Mouse (Mus musculus): ENCODE measurements around the gene Treh. TPM values are rescaled to one million over a fixed set of nuclear protein-coding genes. Genes with fewer than 3 reads are reported as not detected.

Gene Treh
- total and polyA plus RNA-seq, 3 experiments = not detected

GRCm38 (mm10) chr9:44715109-44715508 is 42.1 kb downstream of the Treh start:
- H3K36me3 ChIP-seq (replicated peaks) = peaks cover 7% of the 10 kb centered on the region
- H3K4me3 ChIP-seq (ENCODE audit: low read depth, low read length) = no peak overlapping the region
- DNase-seq (ENCODE audit: low spot score) (no peak), ATAC-seq (ENCODE audit: extremely low read depth, insufficient number of reproducible peaks, low FRiP score, poor library complexity, severe bottlenecking) (no peak)
- H3K9me3 ChIP-seq (replicated peaks) = no peaks in the 10 kb centered on the region
- TF ChIP-seq CTCF (IDR thresholded peaks at IDR 0.05; ENCODE audit: low read depth, low read length) (no peak), GATA2 (IDR thresholded peaks at IDR 0.05; ENCODE audit: borderline replicate concordance, low read depth, low read length) (no peak), GATA1 (IDR thresholded peaks at IDR 0.05; ENCODE audit: borderline replicate concordance, low read length) (no peak), TAL1 (conservative IDR thresholded peaks at IDR 0.05; ENCODE audit: low read depth, low read length) (no peak), POLR2AphosphoS5 (IDR thresholded peaks at IDR 0.05; ENCODE audit: insufficient replicate concordance, low read depth, low read length) (no peak)
- H3K27me3 ChIP-seq (ENCODE audit: insufficient read depth, low read length) = peaks cover 63% of the 10 kb centered on the region
- H3K4me1 ChIP-seq (ENCODE audit: insufficient read depth, low read depth, low read length) = peaks cover 36% of the 10 kb centered on the region

GRCm38 (mm10) chr9:44715705-44716362 is 42.8 kb downstream of the Treh start:
- Histone ChIP-seq H3K4me1 (ENCODE audit: insufficient read depth, low read depth, low read length) (peaks cover 43% of the 10 kb centered on the region), H3K36me3 (replicated peaks) (peaks cover 7% of the 10 kb centered on the region), H3K9me3 (replicated peaks) (no peaks in the 10 kb centered on the region), H3K27me3 (ENCODE audit: insufficient read depth, low read length) (peaks cover 63% of the 10 kb centered on the region), H3K4me3 (ENCODE audit: low read depth, low read length) (no peak overlapping the region)
- DNase-seq (ENCODE audit: low spot score) (no peak), ATAC-seq (ENCODE audit: extremely low read depth, insufficient number of reproducible peaks, low FRiP score, poor library complexity, severe bottlenecking) (no peak)
- TF ChIP-seq POLR2AphosphoS5 (IDR thresholded peaks at IDR 0.05; ENCODE audit: insufficient replicate concordance, low read depth, low read length) (no peak), GATA1 (IDR thresholded peaks at IDR 0.05; ENCODE audit: borderline replicate concordance, low read length) (no peak), CTCF (IDR thresholded peaks at IDR 0.05; ENCODE audit: low read depth, low read length) (no peak), TAL1 (conservative IDR thresholded peaks at IDR 0.05; ENCODE audit: low read depth, low read length) (no peak), GATA2 (IDR thresholded peaks at IDR 0.05; ENCODE audit: borderline replicate concordance, low read depth, low read length) (no peak)

DNA sequence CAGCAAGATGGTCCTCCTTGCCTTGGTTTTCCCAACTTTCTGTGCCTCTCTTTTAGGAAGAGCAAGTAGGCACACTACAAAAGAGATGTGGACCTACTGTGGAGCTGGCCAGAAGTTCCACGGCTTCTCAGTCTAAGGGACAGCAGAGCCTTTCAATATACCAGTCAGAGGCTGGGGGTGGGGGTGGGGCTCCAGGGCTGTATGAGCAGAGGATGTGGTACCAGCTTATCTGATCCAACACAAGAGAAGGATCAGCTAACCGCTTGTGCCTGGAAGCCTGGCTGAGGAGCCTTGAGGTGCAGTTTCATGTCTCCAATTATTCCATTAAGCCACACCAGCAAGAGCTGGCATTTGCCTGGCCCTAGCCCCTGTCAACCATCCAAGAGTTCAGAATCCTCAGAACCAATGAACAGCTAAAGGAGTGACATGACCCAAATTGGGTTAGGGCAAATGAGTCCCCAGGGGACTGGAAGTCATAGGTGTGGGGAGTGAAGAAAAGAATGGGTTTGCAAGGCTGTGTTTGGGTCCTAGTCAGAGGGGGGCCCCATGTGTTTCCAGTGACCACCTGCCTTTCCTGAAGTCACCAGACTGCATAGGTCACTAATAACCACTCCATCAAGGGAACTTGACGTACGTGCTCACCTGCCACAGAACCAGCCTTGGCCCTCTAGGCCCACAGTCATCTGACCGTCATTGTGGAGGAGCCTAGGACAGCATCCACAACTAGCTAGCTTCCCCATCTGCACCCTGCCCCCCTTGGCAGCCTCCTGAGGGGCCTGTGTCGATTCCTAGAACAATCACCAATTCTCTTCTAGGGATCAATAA is 44.2 kb downstream of the Treh start:
- ATAC-seq (ENCODE audit: extremely low read depth, insufficient number of reproducible peaks, low FRiP score, poor library complexity, severe bottlenecking) = peak; percentile 59; the same call in 1 of the 2 replicates
- TF ChIP-seq GATA1 (IDR thresholded peaks at IDR 0.05; ENCODE audit: borderline replicate concordance, low read length) (no peak), TAL1 (conservative IDR thresholded peaks at IDR 0.05; ENCODE audit: low read depth, low read length) (no peak), GATA2 (IDR thresholded peaks at IDR 0.05; ENCODE audit: borderline replicate concordance, low read depth, low read length) (no peak), CTCF (IDR thresholded peaks at IDR 0.05; ENCODE audit: low read depth, low read length) (no peak), POLR2AphosphoS5 (IDR thresholded peaks at IDR 0.05; ENCODE audit: insufficient replicate concordance, low read depth, low read length) (no peak)
- Histone ChIP-seq H3K36me3 (replicated peaks) (peaks cover 7% of the 10 kb centered on the region), H3K4me3 (ENCODE audit: low read depth, low read length) (peak overlapping the region; percentile 20; the same call in 1 of the 2 replicates), H3K27me3 (ENCODE audit: insufficient read depth, low read length) (peaks cover 67% of the 10 kb centered on the region), H3K4me1 (ENCODE audit: insufficient read depth, low read depth, low read length) (peaks cover 56% of the 10 kb centered on the region), H3K9me3 (replicated peaks) (no peaks in the 10 kb centered on the region)
- peak; percentile 54 for DNase-seq (ENCODE audit: low spot score)

DNA sequence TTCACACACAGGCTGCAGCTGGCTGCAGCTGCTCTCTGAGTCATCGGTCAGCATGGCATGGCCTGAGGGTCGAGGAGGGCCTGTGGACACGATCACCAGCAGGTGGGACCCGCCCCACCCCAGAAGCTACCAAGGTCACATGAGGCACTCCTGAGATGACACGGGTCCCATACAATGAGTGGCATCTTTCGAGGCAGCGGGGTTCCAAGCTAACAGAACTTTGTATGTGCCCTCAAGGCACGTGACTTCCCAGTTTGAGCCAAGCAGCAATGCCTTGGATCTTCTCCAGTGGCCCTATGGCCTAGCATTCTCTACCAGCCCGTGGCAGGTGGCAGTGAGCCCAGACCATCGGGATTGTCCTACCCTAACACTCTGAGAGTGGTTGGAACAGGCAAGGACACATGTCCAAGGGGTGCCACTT is 44.8 kb downstream of the Treh start:
- DNase-seq (ENCODE audit: low spot score) = no peak
- TF ChIP-seq GATA1 (IDR thresholded peaks at IDR 0.05; ENCODE audit: borderline replicate concordance, low read length) (no peak), TAL1 (conservative IDR thresholded peaks at IDR 0.05; ENCODE audit: low read depth, low read length) (no peak), POLR2AphosphoS5 (IDR thresholded peaks at IDR 0.05; ENCODE audit: insufficient replicate concordance, low read depth, low read length) (no peak), GATA2 (IDR thresholded peaks at IDR 0.05; ENCODE audit: borderline replicate concordance, low read depth, low read length) (no peak), CTCF (IDR thresholded peaks at IDR 0.05; ENCODE audit: low read depth, low read length) (no peak)
- Histone ChIP-seq H3K27me3 (ENCODE audit: insufficient read depth, low read length) (peaks cover 67% of the 10 kb centered on the region), H3K4me1 (ENCODE audit: insufficient read depth, low read depth, low read length) (peaks cover 56% of the 10 kb centered on the region), H3K9me3 (replicated peaks) (no peaks in the 10 kb centered on the region), H3K4me3 (ENCODE audit: low read depth, low read length) (peak overlapping the region; percentile 20; the same call in 1 of the 2 replicates), H3K36me3 (replicated peaks) (peaks cover 7% of the 10 kb centered on the region)
- ATAC-seq (ENCODE audit: extremely low read depth, insufficient number of reproducible peaks, low FRiP score, poor library complexity, severe bottlenecking) = no peak

DNA sequence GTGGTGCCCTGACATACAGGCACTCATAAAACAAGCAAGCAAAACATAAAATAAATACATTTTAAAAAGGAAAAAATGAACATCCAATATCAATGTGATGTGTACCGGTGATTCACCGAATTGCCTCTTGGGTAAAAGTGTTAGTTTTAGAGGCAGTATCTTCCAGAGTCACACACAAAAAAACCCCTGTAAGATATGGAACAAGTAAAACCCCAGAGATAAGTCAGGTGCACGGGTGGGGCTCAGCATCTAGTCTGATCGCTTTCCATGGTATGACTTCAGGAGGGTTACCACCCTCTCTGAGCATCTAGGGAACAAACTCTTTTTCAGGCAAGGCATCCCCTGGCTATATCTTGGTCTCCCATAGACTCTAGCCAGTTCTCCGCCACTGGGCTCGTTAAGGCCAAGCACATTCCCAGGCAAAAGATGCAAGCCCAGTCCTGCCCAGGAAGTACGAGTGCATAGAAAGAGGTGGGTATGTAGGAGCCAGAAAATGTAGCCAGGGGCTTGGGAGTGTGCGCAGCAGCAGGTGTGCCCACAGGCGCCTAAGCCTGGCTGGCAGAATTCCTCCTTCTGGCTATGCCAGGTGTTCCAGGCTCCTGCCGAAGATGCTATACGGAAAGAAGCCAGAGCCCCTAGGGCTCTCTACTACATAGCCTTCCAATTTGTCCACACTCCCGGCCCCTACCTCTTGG is 46.1 kb downstream of the Treh start:
- ATAC-seq (ENCODE audit: extremely low read depth, insufficient number of reproducible peaks, low FRiP score, poor library complexity, severe bottlenecking) (no peak), DNase-seq (ENCODE audit: low spot score) (no peak)
- H3K9me3 ChIP-seq (replicated peaks) = no peaks in the 10 kb centered on the region
- peaks cover 73% of the 10 kb centered on the region for H3K27me3 ChIP-seq (ENCODE audit: insufficient read depth, low read length)
- H3K36me3 ChIP-seq (replicated peaks) = peaks cover 7% of the 10 kb centered on the region
- H3K4me3 ChIP-seq (ENCODE audit: low read depth, low read length) = no peak overlapping the region
- TF ChIP-seq GATA2 (IDR thresholded peaks at IDR 0.05; ENCODE audit: borderline replicate concordance, low read depth, low read length) (no peak), POLR2AphosphoS5 (IDR thresholded peaks at IDR 0.05; ENCODE audit: insufficient replicate concordance, low read depth, low read length) (no peak), CTCF (IDR thresholded peaks at IDR 0.05; ENCODE audit: low read depth, low read length) (no peak), GATA1 (IDR thresholded peaks at IDR 0.05; ENCODE audit: borderline replicate concordance, low read length) (no peak), TAL1 (conservative IDR thresholded peaks at IDR 0.05; ENCODE audit: low read depth, low read length) (no peak)
- H3K4me1 ChIP-seq (ENCODE audit: insufficient read depth, low read depth, low read length) = peaks cover 64% of the 10 kb centered on the region

All from G1E (cell line).